Mouse (Mus musculus) C2C12 (cell line): ENCODE data around the gene Gga2.

Experiments used
- CTCF ChIP-seq: IDR thresholded peaks from one replicate; pipeline ENCODE4 v1.5.1; 2011; ENCODE audit not compliant: control insufficient read depth, insufficient read depth, insufficient read length
- MAX ChIP-seq: IDR thresholded peaks from one replicate; pipeline ENCODE4 v1.6.1; 2011; ENCODE audit warnings: mild to moderate bottlenecking, control low read depth

- TF ChIP-seq CTCF: no peak
- no peak for TF ChIP-seq MAX
Measured at GRCm38 (mm10) chr7:121939244-121939643, 81.8 kb downstream of the Gga2 start.
